Mouse (Mus musculus): ENCODE data around the gene Mc3r.

DNA sequence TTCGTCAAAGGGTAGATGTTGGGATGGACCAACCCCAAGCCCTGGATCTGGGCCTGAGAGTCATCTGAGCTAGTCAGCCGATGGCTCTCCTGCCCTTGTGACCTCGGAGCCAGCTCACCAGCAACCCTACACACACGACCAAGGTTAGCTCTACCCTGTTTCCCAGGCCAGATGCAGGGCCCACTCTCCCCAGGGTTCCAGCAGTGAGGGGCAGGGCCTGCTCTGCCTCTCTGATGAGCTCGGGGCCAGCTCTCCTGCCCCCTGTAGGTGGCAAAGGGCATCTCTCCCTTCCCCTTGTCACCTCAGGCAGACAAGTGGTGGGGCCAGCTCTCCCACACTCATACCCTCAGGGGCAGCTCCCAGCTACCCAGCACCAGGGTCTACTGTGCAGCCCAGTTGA lies 29.1 kb upstream of the Mc3r start:
- TF ChIP-seq ZMIZ1 (IDR thresholded peaks at IDR 0.05; ENCODE audit: low read depth, low read length) (no peak), HCFC1 (IDR thresholded peaks at IDR 0.05; ENCODE audit: low read depth, low read length) (no peak), POLR2AphosphoS2 (IDR thresholded peaks at IDR 0.05; ENCODE audit: low read depth, low read length) (no peak), SIN3A (IDR thresholded peaks at IDR 0.05; ENCODE audit: low read length) (no peak), NRF1 (IDR thresholded peaks at IDR 0.05; ENCODE audit: low read depth, low read length) (no peak), BHLHE40 (IDR thresholded peaks at IDR 0.05; ENCODE audit: low read depth, low read length) (no peak), MAX (IDR thresholded peaks at IDR 0.05; ENCODE audit: low read length) (no peak), ZNF384 (IDR thresholded peaks at IDR 0.05; ENCODE audit: low read depth, low read length) (no peak), CTCF (conservative IDR thresholded peaks at IDR 0.05 in 1 of 2, IDR thresholded peaks at IDR 0.05 in 1 of 2; ENCODE audit: low read depth in 2 of 2, low read length in 2 of 2) (peak in 1 of 2 experiments; percentile 33; a peak in 2 of 4 replicates)
